Mouse (Mus musculus) right cerebral cortex, postnatal 25 days (tissue): ENCODE measurements around the gene Rasd1.

ENCODE experiments used
- DNase-seq: peaks from one replicate; pipeline ENCODE4 v3.0.0; 2022

The Rasd1 gene

DNA sequence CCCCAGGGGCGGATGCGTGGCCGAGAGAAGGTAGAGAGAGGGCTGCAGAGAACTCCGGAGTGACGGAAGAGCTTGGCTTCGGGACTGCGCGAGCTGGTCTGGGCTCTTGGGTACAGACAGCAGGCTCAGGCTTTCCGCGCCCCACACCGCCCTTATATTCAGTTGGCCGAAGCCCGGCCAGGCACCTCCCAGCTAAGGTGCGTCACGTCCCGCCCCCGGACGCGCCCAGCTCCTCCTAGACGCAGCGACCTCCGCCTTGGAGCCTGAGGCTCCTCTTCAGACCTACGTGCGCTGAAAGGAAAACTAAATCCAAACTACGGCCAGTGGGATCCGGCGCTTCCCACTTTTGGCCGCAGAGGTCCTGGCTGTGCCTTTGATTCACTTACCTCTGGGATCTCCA is at the start of gene Rasd1:
TSS of gene Rasd1 (minus strand) at position 127 of the 400 bp plus-strand sequence.
- peak; percentile 70 for DNase-seq

- no peak for DNase-seq
Observed at GRCm38 (mm10) chr11:60011516-60011915, 46.8 kb upstream of the Rasd1 start.

GRCm38 (mm10) chr11:60009451-60009850 is 44.7 kb upstream of the Rasd1 start:
- DNase-seq: no peak

DNA sequence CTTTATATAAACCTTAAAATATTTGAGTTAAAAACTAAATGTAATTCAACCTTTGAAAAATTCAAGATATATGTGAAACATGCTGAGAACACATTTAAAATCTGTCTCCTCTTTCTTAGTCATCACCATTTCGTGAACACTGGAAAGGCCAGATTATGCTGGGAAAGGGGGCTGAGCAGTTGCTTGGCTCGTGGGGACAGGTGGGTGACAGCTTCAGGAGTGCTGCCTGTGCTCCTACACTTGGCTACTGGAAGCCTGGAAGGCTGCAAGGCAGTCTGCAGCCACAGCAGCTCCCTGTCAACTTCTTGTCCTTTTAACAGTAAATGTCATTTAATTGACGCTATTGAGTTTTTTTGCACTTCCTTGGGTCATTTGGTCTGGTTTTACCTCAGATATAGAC is 41.1 kb upstream of the Rasd1 start:
- no peak for DNase-seq

GRCm38 (mm10) chr11:60004716-60005115 is 40.0 kb upstream of the Rasd1 start:
- no peak for DNase-seq

DNA sequence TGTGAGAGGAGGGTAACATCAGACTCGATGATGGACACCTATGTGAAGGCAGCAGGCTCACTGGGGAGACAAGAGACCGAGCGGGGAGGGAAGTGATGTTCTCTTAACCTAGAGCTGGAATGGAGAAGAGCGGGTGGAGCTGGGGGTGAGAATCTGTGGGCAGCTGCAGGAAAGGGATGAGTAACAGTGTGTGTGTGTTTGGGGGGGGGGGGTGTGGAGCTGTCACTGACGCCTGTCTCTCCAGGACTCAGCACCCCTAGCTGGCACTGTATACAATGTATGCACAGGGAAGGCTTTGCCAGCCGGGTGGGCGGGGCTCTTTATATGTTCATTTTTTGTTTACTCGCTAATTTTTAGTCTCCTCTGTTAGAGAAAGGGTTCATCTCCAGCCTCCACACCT is 39.1 kb upstream of the Rasd1 start:
- no peak for DNase-seq

- no peak for DNase-seq
Observed at GRCm38 (mm10) chr11:60001231-60001980, 36.7 kb upstream of the Rasd1 start.

DNA sequence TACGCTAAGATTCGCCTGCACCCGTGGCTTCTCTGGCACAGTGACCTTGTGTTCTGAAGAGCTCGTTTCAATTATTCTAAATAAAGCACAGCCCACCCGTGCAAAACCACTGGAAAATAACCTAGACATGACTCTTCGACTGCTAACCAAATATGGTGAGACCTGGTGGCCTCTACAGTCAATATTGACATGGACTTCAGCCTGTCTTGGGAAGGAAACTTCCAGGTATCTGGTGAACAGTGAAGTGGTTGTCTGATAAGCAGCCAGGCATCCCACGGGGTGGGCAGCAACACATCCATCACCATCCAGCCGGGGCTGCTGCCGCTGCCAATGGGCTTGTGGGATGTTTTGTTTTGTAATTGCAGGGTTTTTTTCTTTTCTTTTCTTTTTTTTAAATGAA is 29.6 kb upstream of the Rasd1 start:
- DNase-seq: no peak

DNA sequence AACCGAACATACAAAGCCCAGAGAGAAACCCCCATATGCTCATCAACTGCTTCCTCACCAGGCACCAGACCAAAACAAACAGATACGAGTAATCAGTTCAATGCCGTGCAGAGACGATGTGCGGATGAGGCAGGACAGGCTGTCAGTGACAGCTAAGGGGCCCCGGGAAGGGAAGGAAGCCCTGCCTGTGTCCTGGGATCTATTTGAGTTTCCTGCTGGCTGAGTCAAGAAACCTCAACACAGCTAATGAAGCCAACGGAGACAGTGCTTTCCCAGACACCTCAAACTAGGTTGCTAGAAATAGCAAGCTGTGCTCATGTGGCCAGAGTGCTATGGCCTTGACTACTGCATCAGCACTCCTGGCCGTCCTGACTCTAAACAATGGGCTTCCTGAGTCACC is 26.6 kb upstream of the Rasd1 start:
- DNase-seq: no peak

GRCm38 (mm10) chr11:59989406-59989805 is 24.7 kb upstream of the Rasd1 start:
- no peak for DNase-seq

- no peak for DNase-seq
Observed at GRCm38 (mm10) chr11:59977831-59978230, 13.1 kb upstream of the Rasd1 start.

- DNase-seq: no peak
Observed at GRCm38 (mm10) chr11:59975241-59975640, 10.5 kb upstream of the Rasd1 start.

DNA sequence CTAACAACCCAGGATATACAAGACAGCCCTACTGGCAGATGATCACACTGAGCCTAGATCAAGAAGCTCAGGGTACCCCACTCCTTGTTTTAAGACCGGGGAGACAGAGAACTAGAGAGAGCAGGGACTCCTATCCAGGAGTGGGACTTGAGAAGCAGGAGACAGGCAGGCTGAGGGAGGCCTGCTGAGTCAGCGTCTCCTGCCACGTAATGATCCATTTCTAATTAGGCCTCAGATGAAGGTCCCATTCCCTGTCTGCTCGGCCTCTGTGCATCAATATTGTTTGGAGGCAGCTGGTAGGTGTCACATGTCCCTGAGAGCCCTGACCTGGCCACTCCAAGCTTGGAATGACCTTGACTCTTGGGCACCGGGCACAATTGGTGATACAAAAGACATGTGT is 8.6 kb upstream of the Rasd1 start:
- DNase-seq: no peak

- DNase-seq: no peak
Observed at GRCm38 (mm10) chr11:59971691-59972090, 6.9 kb upstream of the Rasd1 start.

- DNase-seq: no peak
Observed at GRCm38 (mm10) chr11:59970780-59971179, 6.0 kb upstream of the Rasd1 start.

GRCm38 (mm10) chr11:59967765-59968164 is 3.0 kb upstream of the Rasd1 start:
- no peak for DNase-seq

- peak; percentile 11 for DNase-seq
Observed at GRCm38 (mm10) chr11:59966102-59966483, 1.3 kb upstream of the Rasd1 start.

DNA sequence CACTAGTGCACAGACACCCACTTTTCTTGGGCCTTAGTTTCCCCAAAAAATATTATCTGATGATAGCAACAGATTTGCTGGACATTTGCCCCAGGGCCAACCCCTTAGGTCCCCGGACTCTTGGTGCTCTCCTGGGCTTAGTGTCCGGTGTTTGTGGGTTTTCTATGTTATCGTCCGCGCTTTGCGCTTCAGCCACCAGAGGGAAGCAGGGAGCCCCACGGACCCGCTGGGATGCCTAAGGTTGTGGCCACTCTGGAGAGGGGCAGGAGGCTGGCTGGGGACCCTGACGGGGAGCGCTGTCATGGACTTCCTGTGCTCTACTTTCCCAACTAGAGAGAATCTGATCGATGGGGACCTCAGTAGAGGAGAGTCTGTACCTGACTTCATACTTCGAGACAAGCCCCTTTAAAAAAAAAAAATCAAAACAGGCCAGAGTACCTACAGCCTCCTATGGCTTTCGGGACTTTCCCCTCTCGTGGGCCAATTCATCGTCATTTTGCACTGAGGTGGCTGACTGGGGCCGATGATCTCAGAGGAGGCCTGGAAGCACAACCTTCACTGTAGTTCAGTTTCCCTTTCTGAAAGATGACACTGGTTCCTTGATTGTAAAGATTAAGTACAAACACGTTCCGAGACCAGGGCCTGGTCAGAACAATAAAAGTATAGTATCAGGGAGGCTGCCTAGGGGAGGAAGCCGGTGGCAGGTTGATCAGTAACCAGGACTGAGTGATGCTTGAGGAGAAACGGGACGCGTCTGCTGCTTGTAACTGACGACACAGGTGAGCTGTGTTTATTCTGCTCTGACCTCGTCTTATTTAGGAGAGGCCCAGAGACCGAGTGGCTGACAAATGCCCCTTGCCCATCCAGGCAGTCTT is 720 bp upstream of the Rasd1 start:
- peak; percentile 70 for DNase-seq

- peak; percentile 15 for DNase-seq
Observed at GRCm38 (mm10) chr11:59964163-59964758, 483 bp downstream of the Rasd1 start.

GRCm38 (mm10) chr11:59963364-59964162 is 1.2 kb downstream of the Rasd1 start:
- DNase-seq: peak; percentile 14

GRCm38 (mm10) chr11:59962590-59962989 is 2.2 kb downstream of the Rasd1 start:
- no peak for DNase-seq

DNA sequence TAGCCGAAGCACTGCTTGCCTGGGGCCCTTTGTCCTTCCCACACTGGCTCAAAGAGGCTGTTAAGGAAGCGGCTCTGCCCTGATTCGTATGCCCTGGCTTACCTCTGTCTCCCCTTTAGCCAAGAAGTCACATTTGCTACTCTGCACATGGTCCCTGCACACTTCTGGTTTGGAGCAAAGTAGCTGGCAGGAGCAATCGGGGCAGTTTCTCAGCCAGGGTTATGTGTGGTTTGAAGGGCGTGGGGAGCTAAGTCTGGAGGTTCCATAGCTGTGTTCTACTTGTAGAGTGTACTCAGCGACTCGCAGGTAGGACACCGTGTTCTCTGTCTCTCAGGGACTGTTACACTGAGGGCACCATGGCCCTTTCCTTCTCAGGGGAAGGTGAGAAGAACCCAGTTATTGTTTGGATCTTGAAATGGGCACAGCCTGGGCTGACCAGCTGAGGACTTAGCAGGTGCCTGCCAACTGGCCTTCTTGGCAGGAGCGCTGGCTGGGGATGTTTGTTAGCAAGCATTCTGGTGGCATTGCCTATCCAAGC is 3.3 kb downstream of the Rasd1 start:
- peak; percentile 10 for DNase-seq
